Mouse (Mus musculus): ENCODE measurements around the gene Znrf1. TPM values are rescaled to one million over a fixed set of nuclear protein-coding genes. Genes with fewer than 3 reads are reported as not detected.

The Znrf1 gene
- polyA plus RNA-seq, 1 experiment from 2014 or later: 55.3 TPM

DNA sequence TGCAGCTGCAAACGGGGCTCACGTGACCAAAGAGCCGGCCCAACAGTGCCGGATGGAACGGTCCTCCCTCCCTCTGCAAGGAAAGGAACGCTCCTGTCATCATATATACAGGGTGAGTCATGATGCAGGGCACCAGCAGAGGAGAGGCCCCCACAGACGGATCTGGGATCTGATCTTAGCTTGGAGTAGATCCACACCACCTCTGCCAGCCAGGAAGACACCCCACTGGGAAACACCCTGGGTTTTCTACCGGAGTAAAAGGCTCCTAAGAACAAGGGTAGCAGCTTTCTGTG lies 90.6 kb downstream of the Znrf1 start:
- no peak for TF ChIP-seq CTCF (IDR thresholded peaks at IDR 0.05)
- in situ Hi-C loops (cut with MboI; ENCODE audit: low pct_unique_long_range_greater_than_20kb): no loop called here
- ATAC-seq (no peak), DNase-seq (ENCODE audit: low read depth, low spot score) (peak; percentile 31)
- no peaks in the 10 kb centered on the region for H3K27me3 ChIP-seq
- CTCF ChIA-PET: interaction anchor here (0.8 to 1.3 kb wide), 6 partner anchors 9 to 87 kb away, joined by 3 to 5 read pairs (median 4); no protein-coding TSS in a partner anchor
- POLR2A ChIA-PET: no interaction called here

DNA sequence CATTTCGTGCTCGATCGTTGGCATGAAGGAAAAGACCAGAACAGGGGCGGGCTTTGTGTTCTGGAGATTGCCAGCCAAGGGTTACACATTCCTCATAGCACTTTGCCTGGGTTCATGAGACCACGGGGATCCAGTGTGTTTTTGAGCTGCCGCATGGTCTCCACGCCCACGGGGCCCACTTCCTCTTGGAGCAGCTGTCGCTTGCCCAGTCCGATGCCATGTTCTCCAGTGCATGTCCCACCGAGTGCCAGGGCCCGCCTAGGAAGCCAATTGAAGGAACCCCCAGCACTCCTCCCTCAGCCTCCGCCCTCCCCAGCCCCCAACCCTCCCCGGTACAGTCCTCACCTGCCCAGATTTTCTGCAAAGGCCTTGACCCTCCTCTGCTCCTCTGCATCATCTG lies 91.0 kb downstream of the Znrf1 start:
- ChIA-PET CTCF (interaction anchor here (1.0 to 1.3 kb wide), 4 partner anchors 9 to 87 kb away, joined by 3 to 5 read pairs (median 4); no protein-coding TSS in a partner anchor), POLR2A (no interaction called here)
- DNase-seq (ENCODE audit: low read depth, low spot score) (no peak), ATAC-seq (no peak)
- in situ Hi-C loops (cut with MboI; ENCODE audit: low pct_unique_long_range_greater_than_20kb): no loop called here
- no peak for TF ChIP-seq CTCF (IDR thresholded peaks at IDR 0.05)
- no peaks in the 10 kb centered on the region for H3K27me3 ChIP-seq

DNA sequence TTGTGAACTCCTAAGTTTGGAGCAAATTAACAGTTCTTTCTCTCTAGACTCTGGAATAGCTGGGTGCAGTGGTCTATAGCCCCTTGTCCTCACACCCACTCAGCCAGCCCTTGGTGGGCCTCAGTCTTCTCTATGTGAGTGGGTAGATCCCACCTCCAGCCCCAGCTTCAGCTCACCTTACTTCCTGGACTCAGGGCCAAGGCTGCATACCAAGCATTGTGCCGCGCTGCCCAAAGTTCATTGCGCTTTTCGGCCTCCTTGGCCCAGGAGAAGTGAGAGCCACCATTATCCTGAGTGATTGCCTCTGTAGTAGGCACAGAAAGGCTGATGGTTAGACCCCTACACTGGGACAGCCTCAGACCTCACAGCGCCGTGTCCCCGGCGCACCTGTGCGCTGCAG lies 92.0 kb downstream of the Znrf1 start:
- ChIA-PET POLR2A (no interaction called here), CTCF (no interaction called here)
- TF ChIP-seq CTCF (IDR thresholded peaks at IDR 0.05): no peak
- DNase-seq (ENCODE audit: low read depth, low spot score): no peak
- in situ Hi-C loops (cut with MboI; ENCODE audit: low pct_unique_long_range_greater_than_20kb): no loop called here
- no peaks in the 10 kb centered on the region for H3K27me3 ChIP-seq
- ATAC-seq: no peak

DNA sequence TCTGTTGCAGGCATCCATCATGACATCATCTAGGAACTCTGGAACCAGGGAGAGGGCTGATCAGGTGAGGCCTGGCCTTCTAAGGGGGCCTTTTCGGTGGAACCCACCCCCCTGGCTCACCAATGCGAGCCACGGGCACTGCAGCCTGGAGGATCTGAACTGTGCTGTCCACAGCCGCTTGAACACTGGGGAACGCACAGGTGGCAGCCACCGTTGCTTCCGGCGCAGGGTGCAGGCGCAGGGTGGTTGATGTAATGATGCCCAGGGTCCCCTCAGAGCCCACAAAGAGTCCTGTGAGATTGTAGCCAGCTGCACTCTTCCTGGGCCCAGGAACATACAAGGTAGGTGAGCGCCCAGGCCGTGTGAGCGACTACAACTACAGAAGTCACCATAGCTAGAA lies 92.5 kb downstream of the Znrf1 start:
- ATAC-seq (no peak), DNase-seq (ENCODE audit: low read depth, low spot score) (no peak)
- no peak for TF ChIP-seq CTCF (IDR thresholded peaks at IDR 0.05)
- POLR2A ChIA-PET: no interaction called here
- CTCF ChIA-PET: no interaction called here
- in situ Hi-C loops (cut with MboI; ENCODE audit: low pct_unique_long_range_greater_than_20kb): no loop called here
- no peaks in the 10 kb centered on the region for H3K27me3 ChIP-seq

DNA sequence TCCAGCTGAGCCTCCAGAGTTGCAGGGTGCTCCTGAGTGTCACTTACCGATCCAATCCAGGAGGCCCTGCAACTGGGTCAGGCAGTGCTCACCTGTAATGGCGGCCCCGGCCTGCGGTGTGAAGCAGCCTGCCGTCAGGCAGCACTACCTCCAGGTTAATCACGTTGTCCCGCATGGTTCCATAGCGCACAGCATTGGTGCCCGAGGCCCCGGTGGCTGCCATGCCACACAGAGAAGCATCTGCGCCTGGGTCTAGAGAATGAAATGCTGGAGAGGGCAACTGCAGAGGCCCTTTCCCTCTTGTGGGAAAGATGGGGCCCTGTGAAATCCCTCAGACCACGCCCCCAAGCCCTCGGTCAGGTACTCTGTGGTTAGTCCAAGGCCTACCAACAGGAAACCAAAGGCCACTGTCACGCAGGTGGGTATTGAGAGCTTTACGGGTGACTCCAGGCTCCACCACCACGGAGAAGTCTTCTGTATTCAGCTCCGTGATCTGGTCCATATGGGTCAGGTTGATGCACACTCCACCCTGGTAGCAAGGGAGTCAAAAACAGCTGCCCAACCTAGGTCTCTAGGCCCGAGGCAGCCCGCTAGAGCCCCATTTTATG lies 93.1 kb downstream of the Znrf1 start:
- in situ Hi-C loops (cut with MboI; ENCODE audit: low pct_unique_long_range_greater_than_20kb): no loop called here

DNA sequence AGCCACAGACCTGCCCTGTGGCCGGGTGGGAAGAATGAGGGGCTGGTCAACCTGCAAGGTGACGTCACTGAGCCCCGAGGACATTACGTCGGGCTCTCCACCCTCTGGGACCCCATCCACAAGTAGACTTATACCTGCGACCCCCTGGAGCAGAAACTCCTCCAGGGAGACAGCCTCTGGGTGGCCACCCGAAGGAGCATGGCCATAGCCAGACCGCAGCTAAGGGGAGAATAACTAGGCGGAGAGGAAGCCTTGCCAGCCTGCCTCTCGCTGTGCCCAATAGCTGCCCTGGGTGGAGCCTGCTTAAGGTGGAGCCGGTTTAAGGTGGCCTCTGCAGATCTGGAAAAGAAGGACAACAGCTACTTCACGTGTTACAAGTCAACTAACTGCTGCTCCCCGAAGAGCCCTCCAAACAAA lies 94.2 kb downstream of the Znrf1 start, which contains the start of gene Ldhd:
Gene Ldhd (minus strand): TSS at position 270 of the 417 bp plus-strand sequence.
- ChIA-PET CTCF (interaction anchor here (1.1 kb wide), 1 partner anchor 11 kb away, joined by 3 read pairs; no protein-coding TSS in a partner anchor), POLR2A (no interaction called here)
- TF ChIP-seq CTCF (IDR thresholded peaks at IDR 0.05): no peak
- ATAC-seq (peak; percentile 63), DNase-seq (ENCODE audit: low read depth, low spot score) (no peak)
- no peaks in the 10 kb centered on the region for H3K27me3 ChIP-seq
- in situ Hi-C loops (cut with MboI; ENCODE audit: low pct_unique_long_range_greater_than_20kb): no loop called here

More for the DNA sequence above, 93.1 kb downstream of the Znrf1 start:
- no peak for TF ChIP-seq CTCF (IDR thresholded peaks at IDR 0.05)
- ChIA-PET POLR2A (no interaction called here), CTCF (interaction anchor here (0.6 kb wide), 1 partner anchor 89 kb away, joined by 3 read pairs; no protein-coding TSS in a partner anchor)
- no peak for DNase-seq (ENCODE audit: low read depth, low spot score)
- no peaks in the 10 kb centered on the region for H3K27me3 ChIP-seq
- ATAC-seq: no peak

DNA sequence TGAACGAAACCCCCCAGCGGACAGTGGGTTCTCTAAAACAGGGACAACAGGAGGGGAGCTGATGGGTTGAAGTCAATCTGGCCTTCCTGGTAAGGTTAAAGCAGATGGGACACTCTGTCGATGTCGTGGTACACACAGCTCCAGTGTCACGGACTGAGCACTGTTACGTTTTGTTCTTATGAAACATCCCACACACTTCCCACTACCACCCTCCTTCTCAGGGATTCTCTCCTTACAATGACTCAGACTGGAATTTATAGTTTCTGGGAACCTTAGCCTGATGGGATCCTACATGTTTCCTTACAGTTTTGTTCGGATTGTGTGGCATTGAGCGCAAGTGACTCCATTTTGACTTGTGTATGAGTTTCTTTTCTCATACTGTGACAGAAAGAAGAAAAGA lies 95.7 kb downstream of the Znrf1 start:
- TF ChIP-seq CTCF (IDR thresholded peaks at IDR 0.05): no peak
- ChIA-PET POLR2A (no interaction called here), CTCF (no interaction called here)
- no peak for DNase-seq (ENCODE audit: low read depth, low spot score)
- H3K27me3 ChIP-seq: no peaks in the 10 kb centered on the region
- in situ Hi-C loops (cut with MboI; ENCODE audit: low pct_unique_long_range_greater_than_20kb): no loop called here
- ATAC-seq: no peak

DNA sequence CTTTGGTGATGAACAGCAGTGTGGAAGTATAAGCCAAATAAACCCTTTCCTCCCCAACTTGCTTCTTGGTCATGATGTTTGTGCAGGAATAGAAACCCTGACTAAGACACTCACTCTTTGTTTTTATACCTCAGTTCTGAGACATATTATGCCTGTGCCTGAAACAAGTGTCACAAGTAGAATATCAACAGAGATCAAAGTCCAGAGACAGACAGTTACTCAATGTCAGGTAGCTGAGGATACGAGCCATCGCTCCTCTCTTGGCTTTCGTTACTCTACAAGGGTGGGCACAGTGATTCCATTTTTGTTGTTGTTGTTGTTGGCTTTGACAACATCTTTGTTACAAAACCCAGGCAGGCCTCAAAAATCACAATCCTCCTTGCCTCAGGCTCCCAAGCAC lies 97.1 kb downstream of the Znrf1 start:
- ChIA-PET POLR2A (no interaction called here), CTCF (no interaction called here)
- no peaks in the 10 kb centered on the region for H3K27me3 ChIP-seq
- in situ Hi-C loops (cut with MboI; ENCODE audit: low pct_unique_long_range_greater_than_20kb): no loop called here
- DNase-seq (ENCODE audit: low read depth, low spot score): no peak
- TF ChIP-seq CTCF (IDR thresholded peaks at IDR 0.05): no peak
- no peak for ATAC-seq

DNA sequence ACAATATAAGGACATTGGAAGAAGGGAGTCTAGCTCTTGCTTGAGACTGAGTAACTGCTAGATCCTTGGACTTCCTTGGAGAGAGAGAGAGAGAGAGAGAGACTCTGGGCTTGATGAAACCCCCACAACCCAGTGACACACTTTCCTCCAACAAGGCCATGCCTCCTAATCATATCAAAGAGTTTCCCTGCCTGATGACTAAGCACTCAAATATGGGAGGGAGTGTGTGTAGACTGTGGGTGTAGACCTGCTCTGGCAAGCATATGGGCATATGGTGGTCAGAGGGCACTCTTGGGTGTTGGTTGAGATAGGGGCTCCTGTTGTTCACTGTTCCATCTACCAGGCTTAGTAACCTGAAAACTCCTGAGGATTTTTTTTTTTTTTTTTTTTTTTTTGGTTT lies 102.2 kb downstream of the Znrf1 start:
- ChIA-PET POLR2A (no interaction called here), CTCF (no interaction called here)
- no peaks in the 10 kb centered on the region for H3K27me3 ChIP-seq
- DNase-seq (ENCODE audit: low read depth, low spot score) (no peak), ATAC-seq (no peak)
- in situ Hi-C loops (cut with MboI; ENCODE audit: low pct_unique_long_range_greater_than_20kb): no loop called here
- no peak for TF ChIP-seq CTCF (IDR thresholded peaks at IDR 0.05)

DNA sequence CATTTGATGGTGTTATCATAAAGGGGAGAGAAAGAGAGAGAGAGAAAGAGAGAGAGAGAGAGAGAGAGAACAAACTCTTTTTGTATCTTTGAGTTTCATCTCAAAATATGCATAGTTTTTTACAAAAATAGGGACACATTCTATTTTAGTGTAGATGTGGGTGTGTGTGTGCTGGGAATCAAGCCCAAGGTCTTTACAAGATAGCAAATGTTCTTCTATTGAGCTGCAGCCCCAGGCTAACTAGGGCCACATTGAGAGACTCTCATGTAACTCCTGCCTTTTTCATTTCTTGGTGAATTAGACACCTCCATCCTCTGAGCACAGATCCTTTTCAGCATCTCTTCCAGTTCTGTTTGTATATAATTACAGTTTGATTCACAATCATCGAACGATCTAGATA lies 105.2 kb downstream of the Znrf1 start:
- DNase-seq (ENCODE audit: low read depth, low spot score) (no peak), ATAC-seq (no peak)
- ChIA-PET POLR2A (no interaction called here), CTCF (interaction anchor here (0.9 kb wide), 1 partner anchor 11 kb away, joined by 3 read pairs; the partner anchor contains the start of gene Ldhd)
- H3K27me3 ChIP-seq: no peaks in the 10 kb centered on the region
- in situ Hi-C loops (cut with MboI; ENCODE audit: low pct_unique_long_range_greater_than_20kb): no loop called here
- no peak for TF ChIP-seq CTCF (IDR thresholded peaks at IDR 0.05)

DNA sequence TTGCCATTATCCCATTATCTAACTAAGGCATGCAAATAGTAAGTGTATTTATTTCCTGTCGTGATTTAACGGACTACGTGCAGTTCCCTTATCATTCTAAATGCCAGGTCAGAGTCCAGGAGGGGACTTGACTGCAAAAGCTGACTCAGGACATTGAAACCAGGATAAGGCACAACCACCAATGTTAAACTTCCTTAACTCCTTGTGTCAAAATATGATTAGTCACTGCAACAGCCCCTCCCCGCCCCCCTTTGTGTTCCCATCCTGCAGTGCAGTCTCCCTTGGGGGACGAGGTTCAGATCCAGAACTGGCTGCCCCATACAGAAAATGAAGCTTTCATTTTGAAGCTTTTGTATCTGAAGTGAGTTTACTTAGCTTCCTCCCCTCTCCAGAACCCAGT lies 106.6 kb downstream of the Znrf1 start:
- ChIA-PET CTCF (no interaction called here), POLR2A (no interaction called here)
- DNase-seq (ENCODE audit: low read depth, low spot score) (no peak), ATAC-seq (no peak)
- no peak for TF ChIP-seq CTCF (IDR thresholded peaks at IDR 0.05)
- H3K27me3 ChIP-seq: no peaks in the 10 kb centered on the region
- in situ Hi-C loops (cut with MboI; ENCODE audit: low pct_unique_long_range_greater_than_20kb): no loop called here

DNA sequence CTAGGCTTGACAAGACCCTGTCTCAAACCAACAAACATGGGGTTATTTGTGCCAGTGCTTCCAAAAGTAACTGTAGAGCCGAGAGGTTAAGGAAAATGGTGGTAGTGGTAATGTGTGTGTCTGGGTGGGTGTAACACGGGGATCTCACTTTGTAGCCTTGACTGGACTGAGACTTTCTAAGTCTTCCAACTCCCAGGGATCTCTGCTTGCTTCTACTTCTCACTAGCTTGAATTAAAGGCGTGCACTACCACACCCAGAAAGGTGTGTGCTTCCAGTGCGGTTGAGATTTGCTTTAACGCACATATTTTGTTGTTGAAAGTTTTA lies 107.0 kb downstream of the Znrf1 start:
- DNase-seq (ENCODE audit: low read depth, low spot score): no peak
- H3K27me3 ChIP-seq: no peaks in the 10 kb centered on the region
- in situ Hi-C loops (cut with MboI; ENCODE audit: low pct_unique_long_range_greater_than_20kb): no loop called here
- ChIA-PET CTCF (no interaction called here), POLR2A (no interaction called here)
- peak; percentile 7 for ATAC-seq
- TF ChIP-seq CTCF (IDR thresholded peaks at IDR 0.05): no peak

Data from Patski (cell line).